Mouse (Mus musculus): ENCODE results near the gene Cmtm7. TPM values are rescaled to one million over a fixed set of nuclear protein-coding genes. Genes with fewer than 3 reads are reported as not detected.

The Cmtm7 gene
- total and polyA plus RNA-seq, 2 experiments from 2014 or later, result 89.6 to 145 TPM

GRCm38 (mm10) chr9:114752311-114752710 lies 29.3 kb downstream of the Cmtm7 start:
- H3K4me3 ChIP-seq (ENCODE audit: low read depth, low read length), result no peak overlapping the region
- H3K9me3 ChIP-seq (replicated peaks; ENCODE audit: control insufficient read depth, low read length), result no peaks in the 10 kb centered on the region
- no peaks in the 10 kb centered on the region for H3K4me1 ChIP-seq (ENCODE audit: control insufficient read depth, insufficient read depth)
- ATAC-seq (ENCODE audit: insufficient read depth, low read depth), result no peak
- WGBS, result 61% methylated on average over 9 of the region's 9 CpGs
- no peaks in the 10 kb centered on the region for H3K27me3 ChIP-seq (ENCODE audit: control insufficient read depth, insufficient read depth, low read length)
- DNase-seq (ENCODE audit: low spot score), result no peak
- peaks cover 50% of the 10 kb centered on the region for H3K36me3 ChIP-seq (replicated peaks; ENCODE audit: control insufficient read depth, insufficient read depth, low read length)
- peak overlapping the region; percentile 78; the same call in 1 of the 2 replicates for H3K4me2 ChIP-seq (ENCODE audit: low read depth, low read length)
- no peak overlapping the region for H3K27ac ChIP-seq (ENCODE audit: low read depth)
- no peak overlapping the region for H3K9ac ChIP-seq (replicated peaks; ENCODE audit: low read depth, low read length)
- TF ChIP-seq CTCF (IDR thresholded peaks at IDR 0.05; ENCODE audit: low read depth), result no peak
- TF ChIP-seq EP300 (IDR thresholded peaks at IDR 0.05; ENCODE audit: low read depth), result no peak

GRCm38 (mm10) chr9:114751582-114751981 lies 30.1 kb downstream of the Cmtm7 start:
- Histone ChIP-seq H3K4me2 (ENCODE audit: low read depth, low read length) (no peak overlapping the region), H3K27me3 (ENCODE audit: control insufficient read depth, insufficient read depth, low read length) (no peaks in the 10 kb centered on the region), H3K9me3 (replicated peaks; ENCODE audit: control insufficient read depth, low read length) (no peaks in the 10 kb centered on the region), H3K4me1 (ENCODE audit: control insufficient read depth, insufficient read depth) (no peaks in the 10 kb centered on the region), H3K9ac (replicated peaks; ENCODE audit: low read depth, low read length) (no peak overlapping the region), H3K4me3 (ENCODE audit: low read depth, low read length) (no peak overlapping the region), H3K36me3 (replicated peaks; ENCODE audit: control insufficient read depth, insufficient read depth, low read length) (peaks cover 51% of the 10 kb centered on the region), H3K27ac (ENCODE audit: low read depth) (no peak overlapping the region)
- WGBS, result 90% methylated on average over 3 of the region's 3 CpGs
- ATAC-seq (ENCODE audit: insufficient read depth, low read depth) (no peak), DNase-seq (ENCODE audit: low spot score) (no peak)
- TF ChIP-seq CTCF (IDR thresholded peaks at IDR 0.05; ENCODE audit: low read depth) (no peak), EP300 (IDR thresholded peaks at IDR 0.05; ENCODE audit: low read depth) (no peak)

GRCm38 (mm10) chr9:114747466-114747865 lies 34.2 kb downstream of the Cmtm7 start:
- no peak for ATAC-seq (ENCODE audit: insufficient read depth, low read depth)
- H3K9ac ChIP-seq (replicated peaks; ENCODE audit: low read depth, low read length), result no peak overlapping the region
- no peak overlapping the region for H3K27ac ChIP-seq (ENCODE audit: low read depth)
- peaks cover 8% of the 10 kb centered on the region for H3K4me1 ChIP-seq (ENCODE audit: control insufficient read depth, insufficient read depth)
- 87% methylated on average over 12 of the region's 12 CpGs for WGBS
- H3K4me2 ChIP-seq (ENCODE audit: low read depth, low read length), result no peak overlapping the region
- no peak overlapping the region for H3K4me3 ChIP-seq (ENCODE audit: low read depth, low read length)
- H3K27me3 ChIP-seq (ENCODE audit: control insufficient read depth, insufficient read depth, low read length), result no peaks in the 10 kb centered on the region
- H3K9me3 ChIP-seq (replicated peaks; ENCODE audit: control insufficient read depth, low read length), result no peaks in the 10 kb centered on the region
- no peak for DNase-seq (ENCODE audit: low spot score)
- H3K36me3 ChIP-seq (replicated peaks; ENCODE audit: control insufficient read depth, insufficient read depth, low read length), result peaks cover 47% of the 10 kb centered on the region
- TF ChIP-seq CTCF (IDR thresholded peaks at IDR 0.05; ENCODE audit: low read depth) (no peak), EP300 (IDR thresholded peaks at IDR 0.05; ENCODE audit: low read depth) (no peak)

GRCm38 (mm10) chr9:114747012-114747411 lies 34.6 kb downstream of the Cmtm7 start:
- Histone ChIP-seq H3K36me3 (replicated peaks; ENCODE audit: control insufficient read depth, insufficient read depth, low read length) (peaks cover 47% of the 10 kb centered on the region), H3K4me3 (ENCODE audit: low read depth, low read length) (no peak overlapping the region), H3K4me2 (ENCODE audit: low read depth, low read length) (no peak overlapping the region), H3K27me3 (ENCODE audit: control insufficient read depth, insufficient read depth, low read length) (no peaks in the 10 kb centered on the region), H3K9ac (replicated peaks; ENCODE audit: low read depth, low read length) (no peak overlapping the region), H3K4me1 (ENCODE audit: control insufficient read depth, insufficient read depth) (peaks cover 8% of the 10 kb centered on the region), H3K9me3 (replicated peaks; ENCODE audit: control insufficient read depth, low read length) (no peaks in the 10 kb centered on the region), H3K27ac (ENCODE audit: low read depth) (no peak overlapping the region)
- ATAC-seq (ENCODE audit: insufficient read depth, low read depth) (no peak), DNase-seq (ENCODE audit: low spot score) (no peak)
- 82% methylated on average over 10 of the region's 10 CpGs for WGBS
- no peak for TF ChIP-seq CTCF (IDR thresholded peaks at IDR 0.05; ENCODE audit: low read depth)
- TF ChIP-seq EP300 (IDR thresholded peaks at IDR 0.05; ENCODE audit: low read depth), result no peak

- Histone ChIP-seq H3K4me1 (ENCODE audit: control insufficient read depth, insufficient read depth) (peaks cover 8% of the 10 kb centered on the region), H3K27me3 (ENCODE audit: control insufficient read depth, insufficient read depth, low read length) (no peaks in the 10 kb centered on the region), H3K4me3 (ENCODE audit: low read depth, low read length) (no peak overlapping the region), H3K27ac (ENCODE audit: low read depth) (no peak overlapping the region), H3K36me3 (replicated peaks; ENCODE audit: control insufficient read depth, insufficient read depth, low read length) (peaks cover 47% of the 10 kb centered on the region), H3K4me2 (ENCODE audit: low read depth, low read length) (no peak overlapping the region), H3K9ac (replicated peaks; ENCODE audit: low read depth, low read length) (no peak overlapping the region), H3K9me3 (replicated peaks; ENCODE audit: control insufficient read depth, low read length) (no peaks in the 10 kb centered on the region)
- WGBS, result 50% methylated on average over 4 of the region's 4 CpGs
- no peak for DNase-seq (ENCODE audit: low spot score)
- no peak for ATAC-seq (ENCODE audit: insufficient read depth, low read depth)
- no peak for TF ChIP-seq CTCF (IDR thresholded peaks at IDR 0.05; ENCODE audit: low read depth)
- TF ChIP-seq EP300 (IDR thresholded peaks at IDR 0.05; ENCODE audit: low read depth), result no peak
These were observed 36.0 kb downstream of the Cmtm7 start for GRCm38 (mm10) chr9:114745654-114746053.

- no peaks in the 10 kb centered on the region for H3K27me3 ChIP-seq (ENCODE audit: control insufficient read depth, insufficient read depth, low read length)
- peaks cover 48% of the 10 kb centered on the region for H3K36me3 ChIP-seq (replicated peaks; ENCODE audit: control insufficient read depth, insufficient read depth, low read length)
- no peaks in the 10 kb centered on the region for H3K9me3 ChIP-seq (replicated peaks; ENCODE audit: control insufficient read depth, low read length)
- H3K4me2 ChIP-seq (ENCODE audit: low read depth, low read length), result no peak overlapping the region
- 33% methylated on average over 4 of the region's 4 CpGs for WGBS
- DNase-seq (ENCODE audit: low spot score) (no peak), ATAC-seq (ENCODE audit: insufficient read depth, low read depth) (no peak)
- no peak overlapping the region for H3K4me3 ChIP-seq (ENCODE audit: low read depth, low read length)
- no peak overlapping the region for H3K9ac ChIP-seq (replicated peaks; ENCODE audit: low read depth, low read length)
- TF ChIP-seq CTCF (IDR thresholded peaks at IDR 0.05; ENCODE audit: low read depth) (no peak), EP300 (IDR thresholded peaks at IDR 0.05; ENCODE audit: low read depth) (no peak)
- no peak overlapping the region for H3K27ac ChIP-seq (ENCODE audit: low read depth)
- H3K4me1 ChIP-seq (ENCODE audit: control insufficient read depth, insufficient read depth), result peaks cover 8% of the 10 kb centered on the region
These were observed 36.5 kb downstream of the Cmtm7 start for GRCm38 (mm10) chr9:114745163-114745562.

Data from heart, postnatal 0 days (tissue).